In genomic region chr10:75944066-75944772, GRCm38 (mm10) we compare ENCODE assay signal across 11 mouse cellular contexts. TPM values are rescaled to one million over a fixed set of nuclear protein-coding genes. Genes with fewer than 3 reads are reported as not detected.
ATAC-seq and TF ChIP-seq lines count a peak whose summit lies in the region.
"Had no signal": no experiment of that assay in that cellular context is flagged by ENCODE, and none has a peak within 500 bp of the region (broad histone marks: within the 10 kb centered on the region; RNA-seq: fewer than 3 reads in every experiment).

No protein-coding gene starts in this region.

- H3K4me3 ChIP-seq in forebrain, embryonic 13.5 days: no peak overlapping the region
- no peak overlapping the region for H3K4me3 ChIP-seq in forebrain, embryonic 15.5 days
- H3K4me3 ChIP-seq in midbrain, embryonic 13.5 days (replicated peaks): no peak overlapping the region
- no peak overlapping the region for H3K4me3 ChIP-seq in midbrain, embryonic 16.5 days (ENCODE audit: low read depth, low read length)
- H3K4me3 ChIP-seq in intestine, postnatal 0 days (ENCODE audit: low read depth, low read length): no peak overlapping the region
- H3K4me3 ChIP-seq in stomach, embryonic 15.5 days (replicated peaks): no peak overlapping the region

- H3K9ac ChIP-seq in forebrain, embryonic 13.5 days: no peak overlapping the region
- no peak overlapping the region for H3K9ac ChIP-seq in forebrain, embryonic 15.5 days (replicated peaks)
- no peak overlapping the region for H3K9ac ChIP-seq in midbrain, embryonic 13.5 days (replicated peaks)
- no peak overlapping the region for H3K9ac ChIP-seq in midbrain, embryonic 16.5 days (ENCODE audit: low read depth, low read length)
- no peak overlapping the region for H3K9ac ChIP-seq in intestine, postnatal 0 days (ENCODE audit: low read depth, low read length)
- H3K9ac ChIP-seq in stomach, embryonic 15.5 days: no peak overlapping the region

- peak overlapping the region; percentile 22; the same call in 1 of the 2 replicates for H3K27ac ChIP-seq in forebrain, embryonic 13.5 days
- no peak overlapping the region for H3K27ac ChIP-seq in forebrain, embryonic 15.5 days (replicated peaks)
- 0 out of 2 replicates have a peak overlapping the region, but pooled peaks have one; percentile 14 for H3K27ac ChIP-seq in midbrain, embryonic 13.5 days
- no peak overlapping the region for H3K27ac ChIP-seq in midbrain, embryonic 16.5 days (ENCODE audit: low read length)
- H3K27ac ChIP-seq in intestine, postnatal 0 days (ENCODE audit: low read depth, low read length): no peak overlapping the region
- peak overlapping the region; percentile 53 for H3K27ac ChIP-seq in stomach, embryonic 15.5 days

- peaks cover under 1% of the 10 kb centered on the region for H3K27me3 ChIP-seq in forebrain, embryonic 13.5 days
- no peaks in the 10 kb centered on the region for H3K27me3 ChIP-seq in forebrain, embryonic 15.5 days
- H3K27me3 ChIP-seq in midbrain, embryonic 13.5 days: peaks cover 3% of the 10 kb centered on the region; the same call in 1 of the 2 replicates
- no peaks in the 10 kb centered on the region for H3K27me3 ChIP-seq in midbrain, embryonic 16.5 days (ENCODE audit: control insufficient read depth, insufficient read depth, low read depth, low read length)
- H3K27me3 ChIP-seq in intestine, postnatal 0 days (replicated peaks; ENCODE audit: control insufficient read depth, insufficient read depth, low read length): no peaks in the 10 kb centered on the region
- H3K27me3 ChIP-seq in stomach, embryonic 15.5 days (replicated peaks): no peaks in the 10 kb centered on the region
- H3K27me3 ChIP-seq: CH12.LX had no signal

- no peaks in the 10 kb centered on the region for H3K9me3 ChIP-seq in forebrain, embryonic 13.5 days (replicated peaks)
- H3K9me3 ChIP-seq in forebrain, embryonic 15.5 days: no peaks in the 10 kb centered on the region
- no peaks in the 10 kb centered on the region for H3K9me3 ChIP-seq in midbrain, embryonic 13.5 days
- H3K9me3 ChIP-seq in midbrain, embryonic 16.5 days (replicated peaks; ENCODE audit: control insufficient read depth, low read length, poor library complexity, severe bottlenecking): no peaks in the 10 kb centered on the region
- no peaks in the 10 kb centered on the region for H3K9me3 ChIP-seq in intestine, postnatal 0 days (ENCODE audit: control insufficient read depth)
- no peaks in the 10 kb centered on the region for H3K9me3 ChIP-seq in stomach, embryonic 15.5 days

- no peaks in the 10 kb centered on the region for H3K36me3 ChIP-seq in forebrain, embryonic 13.5 days (ENCODE audit: poor library complexity, severe bottlenecking)
- no peaks in the 10 kb centered on the region for H3K36me3 ChIP-seq in forebrain, embryonic 15.5 days
- no peaks in the 10 kb centered on the region for H3K36me3 ChIP-seq in midbrain, embryonic 13.5 days
- no peaks in the 10 kb centered on the region for H3K36me3 ChIP-seq in midbrain, embryonic 16.5 days (ENCODE audit: control insufficient read depth, insufficient read depth, low read length)
- no peaks in the 10 kb centered on the region for H3K36me3 ChIP-seq in intestine, postnatal 0 days (ENCODE audit: control insufficient read depth, insufficient read depth)
- H3K36me3 ChIP-seq in stomach, embryonic 15.5 days: no peaks in the 10 kb centered on the region

- WGBS in forebrain, embryonic 13.5 days: 25% methylated on average over 11 of the region's 11 CpGs
- WGBS in forebrain, embryonic 15.5 days: 16% methylated on average over 11 of the region's 11 CpGs
- WGBS in midbrain, embryonic 13.5 days: 25% methylated on average over 11 of the region's 11 CpGs
- WGBS in midbrain, embryonic 16.5 days: 25% methylated on average over 11 of the region's 11 CpGs
- WGBS in intestine, postnatal 0 days: 37% methylated on average over 11 of the region's 11 CpGs
- 29% methylated on average over 11 of the region's 11 CpGs for WGBS in stomach, embryonic 15.5 days

- no peak for TF ChIP-seq CTCF in intestine, postnatal 0 days (IDR thresholded peaks at IDR 0.05; ENCODE audit: low read depth)

- ATAC-seq in forebrain, embryonic 13.5 days: no peak
- no peak; the same call in 1 of the 2 replicates for ATAC-seq in forebrain, embryonic 15.5 days (replicated peaks)
- no peak for ATAC-seq in midbrain, embryonic 13.5 days
- no peak for ATAC-seq in midbrain, embryonic 16.5 days
- no peak for ATAC-seq in intestine, postnatal 0 days
- no peak for ATAC-seq in stomach, embryonic 15.5 days (ENCODE audit: insufficient read depth, low FRiP score, low read depth)
- no peak for ATAC-seq in erythroblast, adult 5-6 weeks (replicated peaks; ENCODE audit: low FRiP score, poor library complexity, severe bottlenecking)
- no peak for ATAC-seq in granulocyte monocyte progenitor cell, adult 5-6 weeks (replicated peaks; ENCODE audit: poor library complexity, severe bottlenecking)

- H3K4me1 ChIP-seq in forebrain, embryonic 13.5 days: peaks cover 9% of the 10 kb centered on the region; the same call in 1 of the 2 replicates
- peaks cover 9% of the 10 kb centered on the region for H3K4me1 ChIP-seq in forebrain, embryonic 15.5 days
- H3K4me1 ChIP-seq in midbrain, embryonic 13.5 days (replicated peaks): peaks cover 9% of the 10 kb centered on the region
- H3K4me1 ChIP-seq in midbrain, embryonic 16.5 days (ENCODE audit: control insufficient read depth, insufficient read depth, low read length): no peaks in the 10 kb centered on the region
- H3K4me1 ChIP-seq in intestine, postnatal 0 days (replicated peaks; ENCODE audit: control insufficient read depth, insufficient read depth, low read length): no peaks in the 10 kb centered on the region
- H3K4me1 ChIP-seq in stomach, embryonic 15.5 days: 0 out of 2 replicates have a peak, but pooled peaks cover 4% of the 10 kb centered on the region

- no peak overlapping the region for H3K4me2 ChIP-seq in forebrain, embryonic 13.5 days
- no peak overlapping the region for H3K4me2 ChIP-seq in forebrain, embryonic 15.5 days (replicated peaks)
- H3K4me2 ChIP-seq in midbrain, embryonic 13.5 days (replicated peaks): no peak overlapping the region
- no peak overlapping the region for H3K4me2 ChIP-seq in midbrain, embryonic 16.5 days (ENCODE audit: low read length)
- 0 out of 2 replicates have a peak overlapping the region, but pooled peaks have one; percentile 3 for H3K4me2 ChIP-seq in intestine, postnatal 0 days (replicated peaks; ENCODE audit: low read depth)
- H3K4me2 ChIP-seq in stomach, embryonic 15.5 days: no peak overlapping the region

RNA-seq across cellular contexts. Expression of gene Vpreb3, which starts 1.4 kb away (rescaled TPM):
- polyA plus RNA-seq in forebrain, embryonic 13.5 days (2015; fragmentation: Nextera tagmentation; extraction: Ambion mirVana): not detected in 2 replicates
- 0.42 and 0.48 TPM in 2 replicates for polyA plus RNA-seq in forebrain, embryonic 15.5 days (2015; fragmentation: Nextera tagmentation; extraction: Ambion mirVana)
- 0.58 and 0.73 TPM in 2 replicates for polyA plus RNA-seq in midbrain, embryonic 13.5 days (2015; fragmentation: Nextera tagmentation; extraction: Ambion mirVana)
- 0.84 and 1.5 TPM in 2 replicates for polyA plus RNA-seq in midbrain, embryonic 16.5 days (2015; fragmentation: Nextera tagmentation; extraction: Ambion mirVana)
- polyA plus RNA-seq in intestine, postnatal 0 days (2015; fragmentation: Nextera tagmentation; extraction: Ambion mirVana): 0.43 TPM in 1 of 2 replicates, not detected in the other
- 0.90 and 1.8 TPM in 2 replicates for polyA plus RNA-seq in stomach, embryonic 15.5 days (2015; fragmentation: Nextera tagmentation; extraction: Ambion mirVana)
- not detected in 2 replicates for total RNA-seq in erythroblast, adult 5-6 weeks (2015; ENCODE audit: low replicate concordance)
- total RNA-seq in erythroblast, adult 5-6 weeks (2017; ENCODE audit: low replicate concordance): not detected in 2 replicates
- not detected in 2 replicates for total RNA-seq in granulocyte monocyte progenitor cell, adult 5-6 weeks (2014; fragmentation: Nextera tagmentation)
- not detected in 2 replicates for total RNA-seq in granulocyte monocyte progenitor cell, adult 5-6 weeks (2017)
- total RNA-seq: layer of hippocampus, postnatal 14 days had no signal

RNA-seq across cellular contexts. Expression of gene Gm867, which starts 3.7 kb away (rescaled TPM):
- 0.26 TPM in 1 of 2 replicates, not detected in the other for polyA plus RNA-seq in forebrain, embryonic 13.5 days (2015; fragmentation: Nextera tagmentation; extraction: Ambion mirVana)
- polyA plus RNA-seq in forebrain, embryonic 15.5 days (2015; fragmentation: Nextera tagmentation; extraction: Ambion mirVana): 0.28 TPM in 1 of 2 replicates, not detected in the other
- 0.35 TPM in 1 of 2 replicates, not detected in the other for polyA plus RNA-seq in midbrain, embryonic 13.5 days (2015; fragmentation: Nextera tagmentation; extraction: Ambion mirVana)
- polyA plus RNA-seq in midbrain, embryonic 16.5 days (2015; fragmentation: Nextera tagmentation; extraction: Ambion mirVana): 0.92 and 1.0 TPM in 2 replicates
- polyA plus RNA-seq in intestine, postnatal 0 days (2015; fragmentation: Nextera tagmentation; extraction: Ambion mirVana): not detected in 2 replicates
- polyA plus RNA-seq in stomach, embryonic 15.5 days (2015; fragmentation: Nextera tagmentation; extraction: Ambion mirVana): 1.4 and 3.6 TPM in 2 replicates
- 91.3 and 110 TPM in 2 replicates for total RNA-seq in erythroblast, adult 5-6 weeks (2015; ENCODE audit: low replicate concordance)
- 27.6 and 34.8 TPM in 2 replicates for total RNA-seq in erythroblast, adult 5-6 weeks (2017; ENCODE audit: low replicate concordance)
- not detected in 2 replicates for total RNA-seq in granulocyte monocyte progenitor cell, adult 5-6 weeks (2014; fragmentation: Nextera tagmentation)
- total RNA-seq in granulocyte monocyte progenitor cell, adult 5-6 weeks (2017): not detected in 2 replicates
- total RNA-seq: heart, adult 18-20 months had no signal

RNA-seq across cellular contexts. Expression of gene Mmp11, which starts 7.9 kb away (rescaled TPM):
- 20.8 and 25.9 TPM in 2 replicates for polyA plus RNA-seq in forebrain, embryonic 13.5 days (2015; fragmentation: Nextera tagmentation; extraction: Ambion mirVana)
- polyA plus RNA-seq in forebrain, embryonic 15.5 days (2015; fragmentation: Nextera tagmentation; extraction: Ambion mirVana): 19.8 and 20.3 TPM in 2 replicates
- 22.7 and 29.5 TPM in 2 replicates for polyA plus RNA-seq in midbrain, embryonic 13.5 days (2015; fragmentation: Nextera tagmentation; extraction: Ambion mirVana)
- polyA plus RNA-seq in midbrain, embryonic 16.5 days (2015; fragmentation: Nextera tagmentation; extraction: Ambion mirVana): 13.3 and 14.6 TPM in 2 replicates
- polyA plus RNA-seq in intestine, postnatal 0 days (2015; fragmentation: Nextera tagmentation; extraction: Ambion mirVana): 8.7 and 9.2 TPM in 2 replicates
- polyA plus RNA-seq in stomach, embryonic 15.5 days (2015; fragmentation: Nextera tagmentation; extraction: Ambion mirVana): 33.4 and 42.0 TPM in 2 replicates
- not detected in 2 replicates for total RNA-seq in erythroblast, adult 5-6 weeks (2015; ENCODE audit: low replicate concordance)
- 1.1 TPM in 1 of 2 replicates, not detected in the other for total RNA-seq in erythroblast, adult 5-6 weeks (2017; ENCODE audit: low replicate concordance)
- total RNA-seq in granulocyte monocyte progenitor cell, adult 5-6 weeks (2014; fragmentation: Nextera tagmentation): 0.41 TPM in 1 of 2 replicates, not detected in the other
- total RNA-seq in granulocyte monocyte progenitor cell, adult 5-6 weeks (2017): not detected in 2 replicates

RNA-seq across cellular contexts. Expression of gene Gm5134, which starts 10.1 kb away (rescaled TPM):
- 0.09 TPM in 1 of 2 replicates, not detected in the other for polyA plus RNA-seq in forebrain, embryonic 13.5 days (2015; fragmentation: Nextera tagmentation; extraction: Ambion mirVana)
- polyA plus RNA-seq in forebrain, embryonic 15.5 days (2015; fragmentation: Nextera tagmentation; extraction: Ambion mirVana): 0.15 TPM in 1 of 2 replicates, not detected in the other
- 0.07 TPM in 1 of 2 replicates, not detected in the other for polyA plus RNA-seq in midbrain, embryonic 13.5 days (2015; fragmentation: Nextera tagmentation; extraction: Ambion mirVana)
- not detected in 2 replicates for polyA plus RNA-seq in midbrain, embryonic 16.5 days (2015; fragmentation: Nextera tagmentation; extraction: Ambion mirVana)
- polyA plus RNA-seq in intestine, postnatal 0 days (2015; fragmentation: Nextera tagmentation; extraction: Ambion mirVana): not detected in 2 replicates
- polyA plus RNA-seq in stomach, embryonic 15.5 days (2015; fragmentation: Nextera tagmentation; extraction: Ambion mirVana): not detected in 2 replicates
- not detected in 2 replicates for total RNA-seq in erythroblast, adult 5-6 weeks (2015; ENCODE audit: low replicate concordance)
- total RNA-seq in erythroblast, adult 5-6 weeks (2017; ENCODE audit: low replicate concordance): 1.3 TPM in 1 of 2 replicates, not detected in the other
- total RNA-seq in granulocyte monocyte progenitor cell, adult 5-6 weeks (2014; fragmentation: Nextera tagmentation): 0.77 and 1.7 TPM in 2 replicates
- total RNA-seq in granulocyte monocyte progenitor cell, adult 5-6 weeks (2017): 0.36 and 0.43 TPM in 2 replicates
- total RNA-seq: heart, adult 18-20 months; layer of hippocampus, postnatal 14 days had no signal

RNA-seq across cellular contexts. Expression of gene Chchd10, which starts 11.3 kb away (rescaled TPM):
- 10.3 and 13.3 TPM in 2 replicates for polyA plus RNA-seq in forebrain, embryonic 13.5 days (2015; fragmentation: Nextera tagmentation; extraction: Ambion mirVana)
- polyA plus RNA-seq in forebrain, embryonic 15.5 days (2015; fragmentation: Nextera tagmentation; extraction: Ambion mirVana): 24.8 and 24.9 TPM in 2 replicates
- 15.1 and 17.1 TPM in 2 replicates for polyA plus RNA-seq in midbrain, embryonic 13.5 days (2015; fragmentation: Nextera tagmentation; extraction: Ambion mirVana)
- polyA plus RNA-seq in midbrain, embryonic 16.5 days (2015; fragmentation: Nextera tagmentation; extraction: Ambion mirVana): 72.1 and 93.2 TPM in 2 replicates
- polyA plus RNA-seq in intestine, postnatal 0 days (2015; fragmentation: Nextera tagmentation; extraction: Ambion mirVana): 308 and 334 TPM in 2 replicates
- polyA plus RNA-seq in stomach, embryonic 15.5 days (2015; fragmentation: Nextera tagmentation; extraction: Ambion mirVana): 90.5 and 101 TPM in 2 replicates
- 33.2 and 46.5 TPM in 2 replicates for total RNA-seq in erythroblast, adult 5-6 weeks (2015; ENCODE audit: low replicate concordance)
- 27.2 and 33.2 TPM in 2 replicates for total RNA-seq in erythroblast, adult 5-6 weeks (2017; ENCODE audit: low replicate concordance)
- 60.4 and 66.7 TPM in 2 replicates for total RNA-seq in granulocyte monocyte progenitor cell, adult 5-6 weeks (2014; fragmentation: Nextera tagmentation)
- total RNA-seq in granulocyte monocyte progenitor cell, adult 5-6 weeks (2017): 33.2 and 37.5 TPM in 2 replicates

Comparison
In these comparisons a context has a peak if more than half of its experiments do, and no peak if none do; other contexts are left out.
1. H3K27ac ChIP-seq: peak in forebrain, embryonic 13.5 days (single experiment), midbrain, embryonic 13.5 days (single experiment) and stomach, embryonic 15.5 days (single experiment); none in forebrain, embryonic 15.5 days (single experiment), midbrain, embryonic 16.5 days (single experiment) and intestine, postnatal 0 days (single experiment).